Mouse (Mus musculus) left cerebral cortex, postnatal 25 days (tissue): ENCODE data around the gene Trdn. TPM values are rescaled to one million over a fixed set of nuclear protein-coding genes. Genes with fewer than 3 reads are reported as not detected.

ENCODE experiments used
- DNase-seq, 2 experiments: peaks; one replicate each; pipeline ENCODE4 v3.0.0; 2022; ENCODE audit warnings: low spot score in 2 of 2, mixed read lengths in 1 of 2
- intact Hi-C: fragments of 180-260 bp; cut with DNase I; formaldehyde crosslinking; loops from one replicate; pipeline ENCODE4 v1.15.1; 2025
- total RNA-seq, 2 experiments: library from RNA; stranded (reverse); gene quantifications; 2 replicates each; pipeline ENCODE4 v1.2.3; 2021

The Trdn gene
- under 1 TPM; 0.57 to 0.96 TPM for total RNA-seq

DNA sequence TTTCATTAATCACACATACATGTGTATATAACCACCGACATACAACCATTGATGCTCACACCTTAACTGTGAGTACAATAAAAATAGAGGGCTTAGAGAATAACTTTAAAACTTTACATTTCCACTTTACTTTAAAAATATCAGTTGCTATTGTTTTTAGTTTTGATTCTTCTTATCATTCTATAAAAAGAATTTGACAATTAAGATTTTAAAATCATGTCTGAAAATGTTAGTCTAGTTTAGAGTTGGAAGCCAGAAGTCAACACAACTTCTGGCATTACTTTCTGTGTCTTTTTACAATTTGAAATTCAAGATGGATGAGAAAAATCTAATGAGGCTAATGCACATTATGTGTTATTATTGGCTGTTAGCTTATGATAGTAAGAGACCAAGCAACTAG lies at the start of gene Trdn:
Trdn (plus strand) TSS at position 301 of the 400 bp plus-strand sequence.
- intact Hi-C loops: no loop called here
- DNase-seq: no peak

DNA sequence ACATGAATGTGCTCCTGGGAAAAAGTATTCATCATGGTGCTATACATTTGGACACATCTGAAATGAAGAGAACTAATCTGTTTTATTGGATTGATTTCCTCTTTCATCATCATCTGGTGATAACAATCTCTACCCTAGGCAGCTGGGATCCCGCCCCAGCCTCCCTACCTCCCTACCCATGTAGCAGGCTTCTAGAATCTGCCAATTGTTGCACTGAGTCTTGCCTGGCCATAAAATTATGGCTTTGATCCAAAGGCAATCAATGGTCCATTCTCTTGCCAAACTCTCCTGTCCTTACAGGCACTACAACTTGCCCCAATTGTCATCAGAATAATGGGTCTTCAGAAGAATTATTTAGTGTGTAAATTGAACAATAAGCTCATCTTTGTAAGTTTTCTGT lies 19.6 kb upstream of the Trdn start:
- intact Hi-C loops: no loop called here
- DNase-seq: no peak

DNA sequence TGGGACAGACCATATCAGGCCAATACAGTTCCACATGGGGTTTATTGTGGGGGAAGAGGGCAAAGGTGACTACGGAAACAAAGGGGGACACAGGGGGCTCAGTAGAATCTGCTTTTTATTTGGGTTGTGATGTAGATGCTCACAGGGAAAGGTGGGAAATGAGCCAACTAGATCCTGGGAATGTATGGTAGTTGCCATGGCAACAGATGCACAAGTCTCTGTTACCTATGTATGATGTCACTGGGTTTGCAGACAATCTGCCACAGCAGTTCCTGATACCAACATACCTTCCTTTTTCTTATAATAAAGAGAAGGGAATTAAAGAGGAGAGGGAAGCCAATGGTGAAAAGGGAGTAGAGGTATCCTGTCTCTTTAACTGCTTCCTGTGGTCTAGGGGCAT lies 14.8 kb upstream of the Trdn start:
- intact Hi-C loops: no loop called here
- no peak for DNase-seq

DNA sequence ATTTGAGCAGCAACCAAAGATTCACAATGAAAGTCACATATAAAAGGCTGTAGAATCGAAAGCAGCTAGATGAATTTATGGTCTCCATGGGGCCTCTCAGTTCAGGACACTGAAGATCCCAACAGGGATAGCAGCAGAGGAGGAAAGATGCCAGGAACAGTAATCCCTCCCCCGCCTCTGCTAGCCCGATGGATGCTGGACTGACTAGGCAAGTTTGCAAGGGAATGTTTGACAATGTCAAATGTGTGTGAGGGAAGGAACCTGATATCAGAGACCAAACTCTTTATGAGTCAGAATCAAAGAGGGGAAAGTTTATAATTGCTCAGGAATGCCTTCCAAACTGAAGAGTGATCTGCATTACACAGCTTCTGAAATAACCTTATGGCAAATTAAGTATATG lies 7.2 kb upstream of the Trdn start:
- intact Hi-C loops: no loop called here

DNA sequence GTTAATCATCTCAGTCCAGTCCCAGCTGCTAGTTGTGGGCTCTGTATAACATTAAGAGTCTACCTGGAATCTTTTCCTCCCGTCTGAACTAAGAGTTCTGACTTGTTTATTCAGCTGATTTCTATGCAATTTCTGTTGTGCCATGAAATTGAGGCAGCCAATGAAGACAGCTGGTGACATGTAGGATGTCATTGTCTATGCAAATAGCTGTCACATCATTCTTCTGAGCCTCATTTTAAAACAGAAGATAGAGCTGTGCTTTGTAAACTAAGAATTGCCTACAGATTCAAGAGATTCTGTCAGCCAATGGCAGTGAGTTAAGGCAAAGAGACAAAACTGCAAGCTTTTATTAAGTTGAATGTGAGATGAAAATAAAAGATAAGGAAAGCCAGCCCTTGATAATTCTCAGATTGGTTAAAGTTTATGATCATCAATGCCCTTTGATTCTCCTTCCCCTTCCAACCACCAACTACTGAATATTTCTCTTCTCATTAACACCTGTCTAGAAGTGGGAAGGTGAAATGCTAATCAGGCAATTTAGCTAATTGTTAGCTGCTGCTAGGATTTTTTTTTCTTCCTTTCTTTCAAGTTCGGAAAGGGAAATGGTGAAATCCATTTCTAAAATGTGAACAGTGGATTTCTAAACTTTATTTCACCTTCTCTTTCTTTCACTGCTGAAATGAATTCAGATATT lies 1.9 kb downstream of the Trdn start:
- intact Hi-C loops: no loop called here
- no peak for DNase-seq

More for the DNA sequence above, 7.2 kb upstream of the Trdn start:
- DNase-seq: no peak

DNA sequence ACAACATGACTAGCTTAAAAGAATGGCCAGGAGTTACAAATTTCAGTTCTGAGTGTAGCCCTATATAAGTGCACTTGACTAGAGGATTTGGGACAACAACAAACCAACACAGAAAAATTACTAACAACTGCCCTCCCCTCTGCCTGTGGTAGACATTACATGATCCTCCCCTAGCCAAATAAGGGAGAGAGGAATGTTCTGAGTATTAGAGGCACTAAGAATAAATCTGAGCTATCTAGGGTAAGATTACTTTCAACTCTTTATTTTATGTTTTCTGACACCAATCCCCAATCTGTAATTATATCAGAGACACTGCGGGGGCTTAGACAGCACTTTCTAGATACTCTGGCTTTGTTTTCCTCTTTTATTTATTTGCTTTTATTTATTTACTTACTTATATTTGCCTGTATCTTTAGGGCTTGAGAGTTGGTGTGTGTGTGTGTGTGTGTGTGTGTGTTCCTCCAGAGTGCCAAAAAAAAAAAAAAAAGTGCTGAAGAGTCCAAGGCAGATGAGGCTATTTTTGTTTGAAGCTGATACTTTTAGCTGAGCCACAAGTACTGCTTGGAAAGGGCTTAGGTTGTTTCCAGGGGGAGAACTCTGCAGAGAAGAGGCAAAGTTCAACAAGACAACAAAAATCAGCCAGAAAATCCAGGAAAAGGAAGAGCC lies 2.7 kb downstream of the Trdn start:
- no peak for DNase-seq
- intact Hi-C loops: no loop called here

DNA sequence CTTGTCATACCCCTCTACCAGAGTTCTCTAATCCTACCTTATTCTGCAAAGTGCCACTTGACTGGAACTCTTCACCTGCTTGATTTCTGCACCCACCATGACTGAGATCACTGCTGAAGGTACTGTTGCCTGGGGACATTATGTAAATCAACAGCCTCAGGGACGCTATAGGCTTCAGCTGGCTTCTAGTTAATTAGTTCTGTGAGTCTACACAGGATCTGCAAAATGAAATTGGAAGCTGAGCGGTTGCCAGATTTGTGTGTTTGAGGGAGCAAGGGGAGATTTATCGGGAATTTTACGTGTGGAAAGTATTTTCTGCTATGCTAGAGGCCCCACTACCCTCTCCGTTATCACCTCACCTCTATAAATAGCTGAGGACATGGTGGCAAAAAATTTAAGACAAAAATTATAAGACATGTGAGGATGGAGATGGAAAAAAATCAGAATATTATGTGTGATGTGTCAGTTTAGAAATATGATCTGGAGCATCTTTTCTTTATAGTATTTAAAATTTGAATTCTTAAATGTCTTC lies 3.3 kb downstream of the Trdn start:
- intact Hi-C loops: no loop called here
- DNase-seq: no peak

DNA sequence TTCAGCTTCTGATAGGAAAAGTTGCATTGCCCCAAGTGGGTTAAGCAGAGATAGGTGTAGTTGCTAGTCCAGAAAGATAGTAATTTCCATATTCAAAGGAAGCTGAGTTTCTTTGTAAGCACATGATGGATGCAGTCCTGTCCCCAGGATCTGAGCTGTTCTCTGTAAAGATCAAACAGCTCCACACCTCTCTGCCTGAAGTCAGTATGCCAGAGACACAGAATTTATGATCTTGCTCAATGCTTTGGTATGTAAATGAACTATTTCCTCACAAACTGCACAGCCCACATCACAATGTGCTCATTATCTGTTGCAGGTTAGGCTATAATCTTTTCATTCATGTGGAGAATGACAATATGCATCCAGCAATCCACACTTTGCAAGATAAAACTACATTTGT lies 8.0 kb downstream of the Trdn start:
- no peak for DNase-seq
- intact Hi-C loops: no loop called here

DNA sequence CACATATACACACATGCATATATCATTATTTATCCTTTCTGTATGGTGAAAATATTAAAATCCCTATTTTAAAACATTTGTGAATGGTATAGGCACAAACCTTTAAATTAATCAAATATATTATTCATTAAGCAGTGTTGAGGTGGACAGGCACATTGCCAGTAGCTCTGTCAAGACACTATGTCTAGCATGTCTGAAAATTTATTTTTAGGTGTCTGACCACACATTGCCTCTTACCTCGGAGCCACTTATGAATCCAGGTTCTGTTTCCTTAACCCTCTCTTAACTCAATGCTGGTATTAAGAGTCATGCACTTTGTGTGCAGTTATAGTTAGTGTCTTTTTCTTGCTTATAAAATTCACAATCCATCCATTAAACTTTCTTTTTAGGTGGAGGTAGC lies 12.0 kb downstream of the Trdn start:
- DNase-seq: no peak
- intact Hi-C loops: no loop called here

DNA sequence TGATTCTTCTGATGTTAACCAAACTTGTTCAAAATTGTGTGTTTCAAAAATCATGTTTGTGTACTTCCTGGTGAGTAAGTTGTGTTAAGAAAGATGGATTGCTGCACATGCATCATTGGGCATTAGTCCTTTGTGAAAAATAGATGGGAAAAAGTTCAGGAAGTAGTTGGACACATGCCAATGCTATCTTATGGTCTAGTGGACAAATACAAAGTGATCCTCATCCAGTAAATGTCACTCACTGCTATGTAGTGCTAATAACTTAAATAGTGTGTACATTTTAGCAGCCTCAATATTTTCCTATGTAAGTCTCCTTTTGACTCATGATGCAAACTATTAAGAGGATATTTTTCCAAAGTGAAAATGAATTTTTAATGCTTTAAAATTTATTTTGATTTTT lies 27.6 kb downstream of the Trdn start:
- intact Hi-C loops: no loop called here

DNA sequence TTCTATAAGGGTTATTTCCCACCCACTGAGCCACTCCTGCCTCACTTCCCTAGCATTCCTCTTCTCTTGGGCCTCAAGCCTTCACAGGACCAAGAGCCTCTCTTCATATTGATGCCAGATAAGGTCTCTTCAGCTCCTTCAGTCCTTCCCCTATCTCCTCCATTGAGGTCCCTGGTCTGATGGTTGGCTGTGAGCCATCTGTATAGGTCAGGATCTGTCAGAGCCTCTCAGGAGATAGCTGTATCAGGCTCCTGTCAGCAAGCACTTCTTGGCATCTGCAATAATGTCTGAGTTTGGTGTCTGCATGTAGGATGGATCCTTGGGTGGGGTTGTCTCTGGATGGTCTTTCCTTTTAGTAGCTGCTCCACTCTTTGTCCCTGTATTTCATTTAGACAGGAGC lies 42.7 kb downstream of the Trdn start:
- intact Hi-C loops: no loop called here
- no peak for DNase-seq

More for the DNA sequence above, 27.6 kb downstream of the Trdn start:
- no peak for DNase-seq

DNA sequence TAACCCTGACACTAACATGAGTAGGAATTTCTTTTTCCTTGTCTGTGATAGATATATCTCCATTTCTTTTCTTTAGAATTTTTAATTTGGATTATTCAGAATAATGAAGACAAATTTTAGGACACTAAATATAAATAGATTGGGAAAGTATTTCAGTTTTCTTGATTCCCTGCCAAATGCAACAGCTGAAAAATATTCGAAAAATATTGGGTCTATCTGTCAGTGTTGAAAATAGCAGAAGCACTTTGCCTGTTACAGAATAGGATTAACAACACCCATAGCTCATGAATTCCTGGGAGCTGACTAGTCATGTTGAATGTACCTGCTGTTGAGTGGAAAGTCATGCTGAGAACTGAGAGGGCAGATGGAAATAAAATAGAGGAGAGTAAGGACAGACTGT lies 64.6 kb downstream of the Trdn start:
- intact Hi-C loops: no loop called here

DNA sequence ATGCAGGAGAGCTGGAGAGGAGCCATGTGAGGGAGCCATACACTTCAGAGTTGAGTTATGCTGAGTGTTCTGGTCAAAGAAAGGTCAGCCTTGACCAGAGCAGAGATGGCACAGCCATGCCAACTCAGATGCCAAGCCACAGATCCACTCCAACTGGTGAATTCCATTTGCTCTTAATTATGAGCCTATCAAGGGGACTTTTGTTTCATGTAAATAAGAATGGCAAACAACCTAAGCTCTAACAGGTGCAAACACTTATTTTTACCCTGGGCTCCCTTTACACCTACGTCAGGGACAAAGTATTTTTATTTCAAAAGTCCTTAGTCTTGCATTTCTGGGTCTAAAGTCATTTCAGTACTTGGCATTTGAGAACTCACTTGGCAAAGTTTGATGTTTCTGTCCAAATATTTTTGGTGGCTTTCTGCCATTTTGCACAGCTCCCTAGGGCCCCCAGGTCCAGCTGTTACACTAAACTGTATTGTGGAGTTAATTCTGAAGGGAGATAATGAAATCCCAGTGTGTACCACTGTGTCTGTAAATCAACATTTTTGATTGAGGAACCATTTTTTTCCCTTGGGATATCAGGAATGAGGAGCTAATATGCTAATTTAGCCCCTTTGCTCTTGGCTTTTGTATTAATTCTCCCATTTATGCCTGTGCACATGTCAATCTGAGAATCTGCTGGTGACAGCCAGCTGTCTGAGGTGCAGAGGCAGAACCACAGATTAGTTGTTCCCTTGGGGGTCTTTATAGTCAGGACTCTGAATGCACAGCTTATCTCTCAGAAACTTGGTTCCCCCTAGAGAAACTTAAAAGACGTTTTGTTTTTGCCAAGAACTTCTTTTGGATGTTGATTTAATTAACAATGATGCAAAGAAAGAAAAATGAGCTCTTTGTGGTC lies 99.6 kb downstream of the Trdn start:
- intact Hi-C loops: no loop called here
- no peak for DNase-seq

More for the DNA sequence above, 64.6 kb downstream of the Trdn start:
- no peak for DNase-seq

DNA sequence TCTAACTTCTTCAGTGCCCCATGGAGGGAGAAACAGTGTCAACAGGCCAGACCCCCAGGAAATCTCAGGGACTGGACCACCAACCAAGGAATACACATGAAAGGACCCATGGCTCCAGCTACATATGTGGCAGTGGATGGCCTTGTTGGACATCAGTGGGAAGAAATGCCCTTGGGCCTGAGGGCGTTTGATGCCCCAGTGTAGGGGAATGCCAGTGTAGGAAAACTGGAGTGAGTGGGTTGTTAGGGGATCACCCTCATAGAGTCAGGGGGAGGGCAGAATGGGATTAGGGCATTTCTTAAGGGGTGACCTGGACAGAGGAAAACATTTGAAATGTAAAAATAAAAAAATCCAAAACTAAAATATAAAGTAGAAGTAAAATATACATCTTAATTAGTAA lies 108.7 kb downstream of the Trdn start:
- intact Hi-C loops: no loop called here
- no peak for DNase-seq

DNA sequence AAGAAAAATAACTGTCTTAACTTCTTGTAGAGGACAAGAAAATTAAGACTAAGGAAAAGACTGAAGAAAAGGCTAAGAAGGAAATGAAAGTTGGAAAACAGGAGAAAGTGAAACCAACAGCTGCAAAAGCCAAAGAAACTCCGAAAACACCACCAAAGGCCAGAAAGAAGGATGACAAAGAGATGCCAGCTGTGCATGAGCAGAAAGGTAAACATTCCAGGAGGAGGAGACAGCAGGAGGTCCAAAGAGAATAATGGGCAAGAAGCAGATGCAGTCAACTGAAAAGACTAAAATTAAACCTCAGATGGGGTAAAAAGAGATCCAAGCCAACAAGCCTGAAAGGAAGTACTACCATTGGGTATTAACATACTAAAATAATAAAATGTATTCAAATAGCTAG lies 115.6 kb downstream of the Trdn start:
- DNase-seq: no peak
- intact Hi-C loops: no loop called here

DNA sequence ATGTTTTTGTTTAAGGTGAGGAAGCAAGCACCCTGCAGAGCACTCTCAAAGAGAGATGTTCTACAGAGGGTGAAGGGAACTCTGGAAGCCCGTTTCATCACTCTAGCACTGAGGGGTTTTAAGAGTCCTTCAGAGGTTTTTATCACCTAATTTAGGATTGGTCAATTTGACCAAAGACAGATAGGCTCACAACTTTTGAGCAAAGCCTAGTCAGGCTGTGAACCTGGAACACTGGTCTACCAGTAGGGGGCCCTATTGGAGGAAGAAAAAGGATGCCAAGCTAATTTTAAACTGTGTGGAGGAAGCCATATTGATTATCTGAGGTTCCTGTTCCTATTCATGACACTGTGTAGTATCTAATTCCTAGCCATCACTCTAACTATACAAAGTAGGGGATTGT lies 117.9 kb downstream of the Trdn start:
- intact Hi-C loops: no loop called here
- no peak for DNase-seq

DNA sequence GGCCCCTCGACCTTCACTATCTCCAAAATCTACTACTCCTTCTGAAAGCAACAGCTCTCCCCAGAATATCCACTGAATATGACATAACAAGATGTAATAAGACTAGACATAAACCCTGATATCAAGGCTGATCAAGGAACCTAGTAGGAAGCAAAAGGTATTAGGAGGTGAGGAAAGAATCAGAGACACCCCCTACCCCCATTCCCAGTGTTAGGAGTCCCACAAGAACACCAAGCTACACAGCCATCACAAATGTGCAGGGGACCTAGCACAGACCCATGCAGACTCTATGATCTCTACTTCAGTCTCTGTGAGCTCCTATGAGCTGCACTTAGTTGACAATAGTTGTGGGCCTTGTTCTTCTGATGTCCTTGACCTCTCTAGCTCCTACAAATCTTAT lies 130.1 kb downstream of the Trdn start:
- DNase-seq: no peak
- intact Hi-C loops: no loop called here

DNA sequence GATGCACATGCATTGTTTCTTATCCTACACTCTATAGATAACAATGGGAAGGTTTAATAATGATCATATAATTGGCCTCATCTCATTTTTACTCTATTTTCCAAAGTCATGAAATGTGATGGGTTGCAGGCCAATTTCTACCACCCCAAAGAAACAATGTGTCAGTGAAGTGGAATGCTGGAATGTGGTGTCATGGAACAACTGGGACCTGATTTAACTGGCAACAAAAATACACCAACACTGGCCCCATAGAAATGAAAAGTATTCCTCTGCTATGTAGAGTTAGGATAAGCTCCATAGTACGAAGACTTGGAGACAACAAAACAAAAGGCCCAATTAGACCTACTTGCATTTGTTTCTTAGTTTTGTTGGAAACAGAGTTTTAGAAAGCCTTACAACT lies 173.6 kb downstream of the Trdn start:
- intact Hi-C loops: no loop called here
- DNase-seq: no peak

DNA sequence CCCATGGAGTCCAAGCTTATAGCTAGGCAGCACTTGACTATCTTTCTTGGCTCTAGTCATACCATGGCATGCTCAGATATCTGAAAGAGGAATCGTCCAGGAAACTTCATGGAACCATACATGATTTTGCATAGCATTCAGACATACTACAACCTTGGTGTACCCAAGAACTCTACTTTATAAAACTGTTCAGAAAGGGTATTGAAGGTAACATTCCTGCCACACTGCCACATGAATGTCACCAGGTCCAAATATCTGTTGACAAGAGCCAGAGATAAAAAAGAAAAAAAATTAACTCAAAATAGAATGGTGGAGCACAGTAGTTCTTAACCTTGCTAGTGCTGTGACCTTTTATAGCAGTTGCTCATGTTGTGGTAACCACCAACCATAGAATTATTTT lies 175.8 kb downstream of the Trdn start:
- DNase-seq: no peak
- intact Hi-C loops: no loop called here

DNA sequence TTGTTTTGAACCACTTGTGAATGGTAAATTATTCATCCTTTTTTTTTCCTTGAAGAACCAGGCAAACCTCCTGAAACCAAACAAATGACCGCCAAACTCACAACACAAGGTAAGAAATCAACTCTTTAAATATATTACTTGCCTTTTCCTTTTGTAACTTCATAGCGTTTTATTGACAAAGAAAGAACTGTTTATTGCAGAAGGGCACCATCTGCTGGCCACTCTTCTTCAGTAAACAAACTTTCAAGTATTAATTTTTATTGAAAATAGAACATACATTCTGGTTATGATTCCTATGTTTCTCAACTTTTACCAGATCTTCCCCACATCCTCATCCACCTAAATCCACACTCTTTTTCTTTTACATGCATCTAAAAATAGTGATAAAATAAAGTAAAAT lies 224.6 kb downstream of the Trdn start:
- DNase-seq: peak; percentile 21 to 26
- intact Hi-C loops: loop anchor here (5.0 kb wide), 1 partner anchor 1563 kb away; no protein-coding TSS in a partner anchor
